Comparison of ENCODE assay signal across 18 mouse cellular contexts in the genomic region with DNA sequence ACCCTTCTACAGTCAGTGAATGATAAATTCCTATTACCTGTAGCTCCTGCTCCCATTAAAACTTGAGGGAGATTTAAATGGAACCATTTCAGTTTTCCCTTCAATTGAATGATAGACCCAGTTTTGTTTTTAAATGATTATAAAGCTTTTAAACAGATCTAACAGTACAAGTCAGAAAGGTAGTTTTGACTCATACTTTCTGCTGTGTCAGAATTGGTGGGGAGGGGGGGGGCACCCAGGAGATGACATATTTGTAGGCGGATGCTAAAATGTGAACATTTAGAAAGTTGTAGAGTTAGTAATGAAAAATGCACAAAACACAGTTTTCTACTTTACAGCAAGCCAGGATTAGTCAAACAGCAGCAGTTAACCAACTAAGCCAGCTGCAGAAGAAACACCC.
"Had no signal": no experiment of that assay in that cellular context is flagged by ENCODE, and none has a peak within 500 bp of the region (broad histone marks: within the 10 kb centered on the region; RNA-seq: fewer than 3 reads in every experiment).

No protein-coding gene starts in this region.

- DNase-seq: lung, adult 18-20 months; lung, embryonic 14.5 days; lung, postnatal 10 days; lung, postnatal 4 days; midbrain, embryonic 14.5 days; retina, postnatal 1 day; right cerebral cortex, adult 18-20 months; thymus, adult 2 months; thymus, postnatal 25 days; thymus, postnatal 4 days had no signal

- H3K4me3 ChIP-seq: midbrain, embryonic 10.5 days; midbrain, embryonic 12.5 days; myocyte; neural tube, embryonic 13.5 days; neural tube, embryonic 15.5 days; stomach, embryonic 15.5 days had no signal

- H3K36me3 ChIP-seq: midbrain, embryonic 10.5 days; midbrain, embryonic 12.5 days; neural tube, embryonic 13.5 days; neural tube, embryonic 15.5 days; stomach, embryonic 15.5 days had no signal

- H3K4me2 ChIP-seq: lung, embryonic 14.5 days; midbrain, embryonic 12.5 days; neural tube, embryonic 13.5 days; neural tube, embryonic 15.5 days; stomach, embryonic 15.5 days had no signal

- H3K27ac ChIP-seq: midbrain, embryonic 10.5 days; midbrain, embryonic 12.5 days; neural tube, embryonic 13.5 days; neural tube, embryonic 15.5 days; stomach, embryonic 15.5 days; stomach, postnatal 0 days had no signal

- ATAC-seq: midbrain, embryonic 16.5 days had no signal

- H3K9ac ChIP-seq: lung, embryonic 14.5 days; midbrain, embryonic 12.5 days; neural tube, embryonic 13.5 days; neural tube, embryonic 15.5 days; stomach, embryonic 15.5 days had no signal

- H3K27me3 ChIP-seq: midbrain, embryonic 12.5 days; neural tube, embryonic 13.5 days; neural tube, embryonic 15.5 days; stomach, embryonic 15.5 days had no signal

- H3K9me3 ChIP-seq: midbrain, embryonic 10.5 days; midbrain, embryonic 12.5 days; neural tube, embryonic 15.5 days; stomach, embryonic 15.5 days had no signal
